ENCODE assay signal across 8 mouse cellular contexts in genomic region chr17:26451651-26452295, GRCm38 (mm10). TPM values are rescaled to one million over a fixed set of nuclear protein-coding genes. Genes with fewer than 3 reads are reported as not detected.
DNase-seq lines count a peak whose midpoint lies in the region; ATAC-seq lines count a peak whose summit lies in the region.

No protein-coding gene starts in this region.

- H3K9me3 ChIP-seq in hindbrain, embryonic 10.5 days = no peaks in the 10 kb centered on the region
- no peaks in the 10 kb centered on the region for H3K9me3 ChIP-seq in hindbrain, embryonic 12.5 days (replicated peaks)
- no peaks in the 10 kb centered on the region for H3K9me3 ChIP-seq in kidney, embryonic 16.5 days (ENCODE audit: low read length)

- peaks cover 5% of the 10 kb centered on the region; the same call in 1 of the 2 replicates for H3K27me3 ChIP-seq in hindbrain, embryonic 10.5 days (ENCODE audit: insufficient read depth, poor library complexity, severe bottlenecking)
- no peaks in the 10 kb centered on the region for H3K27me3 ChIP-seq in hindbrain, embryonic 12.5 days
- no peaks in the 10 kb centered on the region for H3K27me3 ChIP-seq in kidney, embryonic 16.5 days (ENCODE audit: insufficient read depth, low read length)

- no peak overlapping the region for H3K9ac ChIP-seq in hindbrain, embryonic 12.5 days
- peak overlapping the region; percentile 19; the same call in 1 of the 2 replicates for H3K9ac ChIP-seq in kidney, embryonic 16.5 days (replicated peaks; ENCODE audit: low read length)

- no peak for ATAC-seq in hindbrain, embryonic 12.5 days (ENCODE audit: low FRiP score)
- ATAC-seq in common myeloid progenitor, adult 5-6 weeks (replicated peaks; ENCODE audit: low read depth, poor library complexity, severe bottlenecking) = peak; percentile 68
- peak; percentile 86 for ATAC-seq in kidney, embryonic 16.5 days (ENCODE audit: low FRiP score, low TSS enrichment)

- 34% methylated on average over 8 of the region's 8 CpGs for WGBS in hindbrain, embryonic 10.5 days
- 33% methylated on average over 8 of the region's 8 CpGs for WGBS in hindbrain, embryonic 12.5 days
- WGBS in kidney, embryonic 16.5 days = 15% methylated on average over 8 of the region's 8 CpGs

- no peak overlapping the region for H3K27ac ChIP-seq in hindbrain, embryonic 10.5 days
- no peak overlapping the region for H3K27ac ChIP-seq in hindbrain, embryonic 12.5 days
- peak overlapping the region; percentile 61 for H3K27ac ChIP-seq in kidney, embryonic 16.5 days (ENCODE audit: low read length)

- no peak overlapping the region for H3K4me2 ChIP-seq in hindbrain, embryonic 12.5 days (replicated peaks)
- 0 out of 2 replicates have a peak overlapping the region, but pooled peaks have one; percentile 14 for H3K4me2 ChIP-seq in kidney, embryonic 16.5 days (replicated peaks; ENCODE audit: low read depth, low read length)

- no peaks in the 10 kb centered on the region for H3K36me3 ChIP-seq in hindbrain, embryonic 10.5 days
- no peaks in the 10 kb centered on the region for H3K36me3 ChIP-seq in hindbrain, embryonic 12.5 days
- H3K36me3 ChIP-seq in kidney, embryonic 16.5 days (ENCODE audit: insufficient read depth, low read length) = peaks cover 6% of the 10 kb centered on the region; the same call in 1 of the 2 replicates

- peaks cover 12% of the 10 kb centered on the region; the same call in 1 of the 2 replicates for H3K4me1 ChIP-seq in hindbrain, embryonic 10.5 days (replicated peaks)
- H3K4me1 ChIP-seq in hindbrain, embryonic 12.5 days = 0 out of 2 replicates have a peak, but pooled peaks cover 3% of the 10 kb centered on the region
- H3K4me1 ChIP-seq in kidney, embryonic 16.5 days (ENCODE audit: insufficient read depth, low read length) = peaks cover 12% of the 10 kb centered on the region

- peak; percentile 42 for DNase-seq in hindbrain, embryonic 10.5 days (ENCODE audit: low spot score)
- DNase-seq in CD8-positive naive resting alpha-beta T cell, adult 2 months (ENCODE audit: low read depth in 2 of 2, low spot score in 2 of 2) = peak; percentile 21 to 38
- peak; percentile 79 to 82 for DNase-seq in heart, adult 18-20 months
- DNase-seq in lung, postnatal 36 days = peak; percentile 81
- peak; percentile 77 for DNase-seq in thymus, postnatal 0 days (ENCODE audit: low spot score)

- H3K4me3 ChIP-seq in hindbrain, embryonic 10.5 days = no peak overlapping the region
- H3K4me3 ChIP-seq in hindbrain, embryonic 12.5 days = no peak overlapping the region
- H3K4me3 ChIP-seq in kidney, embryonic 16.5 days (ENCODE audit: low read length) = no peak overlapping the region

RNA-seq across cellular contexts. Expression of gene Neurl1b, which starts 37.1 kb away (rescaled TPM):
- 0.07 and 0.16 TPM in 2 replicates for polyA plus RNA-seq in hindbrain, embryonic 10.5 days (2016; fragmentation: Nextera tagmentation; extraction: Ambion mirVana)
- polyA plus RNA-seq in hindbrain, embryonic 12.5 days (2016; fragmentation: Nextera tagmentation; extraction: Ambion mirVana) = 0.40 and 0.59 TPM in 2 replicates
- 2.7 and 8.5 TPM in 2 replicates for total RNA-seq in common myeloid progenitor, adult 5-6 weeks (2017)
- total RNA-seq in heart, adult 18-20 months (2021) = 1 to 10 TPM; 5.6 to 5.9 TPM
- polyA plus RNA-seq in kidney, embryonic 16.5 days (2015; fragmentation: Nextera tagmentation; extraction: Ambion mirVana) = 1.7 and 2.4 TPM in 2 replicates
- polyA plus RNA-seq in thymus, postnatal 0 days (2015; fragmentation: Nextera tagmentation; extraction: Ambion mirVana) = 0.39 and 1.3 TPM in 2 replicates

Comparison
In these comparisons a context has a peak if more than half of its experiments do, and no peak if none do; other contexts are left out.
1. DNase-seq: peak in every context shown above with its lines; median percentile 81 in lung, postnatal 36 days; 80 in heart, adult 18-20 months; 77 in thymus, postnatal 0 days; 42 in hindbrain, embryonic 10.5 days; 30 in CD8-positive naive resting alpha-beta T cell, adult 2 months.